Mouse (Mus musculus) kidney, adult 10 weeks (tissue): ENCODE data around the gene Zfp974. TPM values are rescaled to one million over a fixed set of nuclear protein-coding genes. Genes with fewer than 3 reads are reported as not detected.

ENCODE experiments used
- polyA plus RNA-seq: library from polyadenylated mRNA; stranded (reverse); fragments of 350-450 nt; fragmentation: Illumina TruSeq; extraction: RNeasy Lipid Tissue Mini Kit (QIAGEN cat#74804); gene quantifications from one replicate; pipeline ENCODE4 v1.2.3, GENCODE M21; 2014; ENCODE audit warnings: low read depth, low replicate concordance

Zfp974 gene
- 15.8 TPM for polyA plus RNA-seq

DNA sequence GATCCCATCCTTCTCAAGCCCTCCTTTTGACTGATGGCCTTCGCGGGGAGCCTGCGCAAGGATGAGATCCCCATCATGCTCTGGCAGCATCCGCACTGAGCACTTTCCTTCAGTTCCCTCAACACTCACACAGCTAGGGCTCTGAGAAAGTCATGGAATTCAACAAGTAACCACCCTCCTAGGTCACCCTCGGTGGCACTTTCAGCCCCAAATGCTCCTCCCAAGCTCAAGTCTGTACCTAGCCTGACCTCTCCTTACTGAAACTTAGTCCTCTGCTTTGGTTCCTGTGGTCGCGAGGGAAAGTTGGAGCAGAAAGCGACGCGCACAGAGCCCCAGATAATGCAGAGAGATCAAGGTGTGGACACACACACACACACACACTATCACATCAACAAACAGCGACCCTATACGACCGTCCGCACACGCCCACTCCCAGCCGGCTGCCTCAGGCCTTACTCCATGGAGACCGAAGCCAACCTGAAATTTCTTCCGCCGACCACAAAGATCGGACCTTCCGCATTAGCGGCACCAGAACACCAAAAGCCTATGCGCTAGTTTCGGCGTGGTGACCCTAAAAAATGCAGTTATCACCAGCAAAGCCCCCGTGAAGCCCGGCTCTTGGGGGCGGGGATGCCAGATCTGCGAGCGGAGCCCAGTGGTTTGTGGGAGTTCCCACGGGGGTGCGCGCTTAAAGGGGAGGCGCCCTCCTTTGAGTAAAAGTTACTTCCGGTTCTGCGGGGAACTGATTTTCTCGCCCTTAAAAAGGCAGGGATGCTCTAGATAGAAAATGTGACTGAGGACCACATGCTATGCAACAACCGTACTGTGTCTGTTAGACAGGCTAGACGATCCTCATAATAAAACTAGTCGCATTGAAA lies at the start of gene Zfp974:
Zfp974 (minus strand) TSS at position 643 of the 878 bp plus-strand sequence.

Other genes with a start within 250 kb of the Zfp974 start
- 2.1 TPM for gene Zfp607b, start 240.1 kb downstream of the Zfp974 start, polyA plus RNA-seq
- 25.0 TPM for gene Zfp60, start 198.1 kb downstream of the Zfp974 start, polyA plus RNA-seq
- 15.7 TPM for gene Zfp626, start 122.3 kb downstream of the Zfp974 start, polyA plus RNA-seq
- 11.0 TPM for gene Zfp59, start 90.9 kb downstream of the Zfp974 start, polyA plus RNA-seq
- gene Zfp607a, start 71.9 kb downstream of the Zfp974 start, polyA plus RNA-seq = 5.1 TPM
- gene Zfp780b, start 49.7 kb upstream of the Zfp974 start, polyA plus RNA-seq = 20.3 TPM
- 4.0 TPM for gene Zfp850, start 84.7 kb upstream of the Zfp974 start, polyA plus RNA-seq
- 35.8 TPM for gene Psmc4, start 120.6 kb upstream of the Zfp974 start, polyA plus RNA-seq
- not detected for gene Fcgbp, start 141.8 kb upstream of the Zfp974 start, polyA plus RNA-seq
- not detected for gene 9530053A07Rik, start 200.0 kb upstream of the Zfp974 start, polyA plus RNA-seq
- gene Fbl, start 240.2 kb upstream of the Zfp974 start, polyA plus RNA-seq = 8.0 TPM